Mouse (Mus musculus): ENCODE results near the gene Mospd2.

GRCm38 (mm10) chrX:165003141-165003540, 23.0 kb upstream of the Mospd2 start:
- TF ChIP-seq CTCF (IDR thresholded peaks at IDR 0.05; ENCODE audit: low read depth) (no peak), EP300 (IDR thresholded peaks at IDR 0.05; ENCODE audit: low read depth) (no peak)
